Mouse (Mus musculus) ES-Bruce4 (cell line): Measurements from ENCODE around the gene Acot11.

ENCODE experiments used
- CTCF ChIP-seq: IDR thresholded peaks from one replicate; pipeline ENCODE4 v1.8.1; 2011; ENCODE audit warnings: low read depth, low read length
- EP300 ChIP-seq: IDR thresholded peaks from 2 replicates; pipeline ENCODE4 v1.6.1; 2011; ENCODE audit warnings: low read depth, low read length; ENCODE audit not compliant: insufficient read depth
- POLR2A ChIP-seq: IDR thresholded peaks from one replicate; pipeline ENCODE4 v1.8.1; 2011; ENCODE audit warnings: low read length; ENCODE audit not compliant: insufficient read depth

DNA sequence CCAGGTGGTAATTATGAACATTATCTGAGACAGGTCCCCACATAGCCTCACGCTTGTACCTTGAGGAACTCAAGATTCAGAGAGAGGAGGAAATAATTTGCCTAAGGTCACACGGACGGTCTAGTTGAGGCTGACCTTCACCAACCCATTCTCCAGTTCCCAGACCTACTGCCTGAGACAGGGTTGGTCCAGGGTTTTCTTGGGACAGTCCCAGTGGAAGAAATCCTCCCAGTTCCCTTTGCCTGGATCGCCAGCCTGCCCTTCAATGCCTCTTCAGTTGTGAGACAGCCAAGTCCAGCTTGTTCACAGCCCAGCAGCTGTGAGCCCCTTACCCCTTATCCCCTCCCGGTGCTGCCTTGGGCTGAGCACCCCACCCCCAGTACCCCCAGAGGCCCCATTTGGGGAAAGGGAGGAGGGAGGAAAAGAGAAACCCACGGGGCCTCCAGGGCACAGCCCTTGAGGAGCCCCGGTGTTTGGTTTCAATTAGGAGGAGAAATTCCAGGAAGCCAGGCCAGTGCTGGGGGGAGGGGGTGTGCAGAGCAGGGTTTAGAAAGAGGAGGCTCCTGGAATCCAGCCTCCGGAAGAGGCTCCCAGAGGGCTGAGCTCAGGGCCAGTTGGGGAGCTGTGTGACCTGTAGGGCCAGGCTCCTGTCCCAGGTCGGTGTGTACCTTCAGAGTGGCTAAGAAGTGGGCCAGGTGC is 42.9 kb upstream of the Acot11 start:
- TF ChIP-seq EP300, result peak; percentile 79
- TF ChIP-seq CTCF, result no peak
- TF ChIP-seq POLR2A, result no peak
